Mouse (Mus musculus) CH12.LX (cell line): ENCODE results near the gene Fgf22. TPM values are rescaled to one million over a fixed set of nuclear protein-coding genes. Genes with fewer than 3 reads are reported as not detected.
A peak's percentile ranks its signal among the peaks of the same experiment; 100 is the strongest.

Experiments used
- DNase-seq: peaks from one replicate; pipeline ENCODE4 v3.0.0-alpha.2; 2013; ENCODE audit errors: extremely low read depth
- H3K27ac ChIP-seq: 2 replicates; pipeline ENCODE4 v1.5.1; 2012; ENCODE audit warnings: low read depth, mild to moderate bottlenecking, control low read depth, moderate library complexity; ENCODE audit not compliant: insufficient read depth
- H3K27me3 ChIP-seq: replicated peaks from 2 replicates; pipeline ENCODE3; 2012; ENCODE audit warnings: inconsistent platforms
- H3K36me3 ChIP-seq, 2 experiments: replicated peaks in 1 of 2; 2 replicates each; pipeline versions ENCODE3 to v1.6.1; 2012; ENCODE audit warnings: inconsistent platforms in 1 of 2, low read length in 1 of 2, mild to moderate bottlenecking in 1 of 2, mixed read lengths in 1 of 2, moderate library complexity in 1 of 2; ENCODE audit not compliant: control insufficient read depth in 1 of 2, insufficient read depth in 1 of 2
- H3K4me1 ChIP-seq, 2 experiments: 2 replicates each; pipeline ENCODE4 v1.6.1; 2012; ENCODE audit warnings: inconsistent platforms in 1 of 2, moderate library complexity in 1 of 2; ENCODE audit not compliant: insufficient read depth in 2 of 2, control insufficient read depth in 1 of 2
- H3K4me2 ChIP-seq: 2 replicates; pipeline ENCODE4 v1.6.1; 2012; ENCODE audit warnings: low read depth, mild to moderate bottlenecking, control low read depth; ENCODE audit not compliant: poor library complexity, insufficient read depth, severe bottlenecking
- H3K4me3 ChIP-seq, 3 experiments: fragments of 150-350 bp in 1 of 3; sonication (generic) in 1 of 3; replicated peaks in 1 of 3; 2 replicates each; pipeline versions ENCODE3 to v1.5.1; 2011 to 2012; ENCODE audit warnings: low read depth in 2 of 3, low read length in 2 of 3, mild to moderate bottlenecking in 2 of 3, moderate library complexity in 2 of 3, control low read depth in 1 of 3, improper control_type of control experiment in 1 of 3, inconsistent platforms in 1 of 3, mixed read lengths in 1 of 3; ENCODE audit not compliant: poor library complexity in 1 of 3
- H3K79me2 ChIP-seq: replicated peaks from 2 replicates; pipeline ENCODE4 v1.6.1; 2012; ENCODE audit warnings: mild to moderate bottlenecking, moderate library complexity; ENCODE audit not compliant: control insufficient read depth, poor library complexity, insufficient read depth, severe bottlenecking; ENCODE audit errors: extremely low read depth
- H3K9ac ChIP-seq: 2 replicates; pipeline ENCODE4 v1.6.1; 2012; ENCODE audit warnings: low read depth, mild to moderate bottlenecking, control low read depth, moderate library complexity; ENCODE audit not compliant: insufficient read depth
- H3K9me3 ChIP-seq: replicated peaks from 2 replicates; pipeline ENCODE3; 2012; ENCODE audit warnings: low read length, inconsistent platforms, mixed read lengths
- CHD1 ChIP-seq: IDR thresholded peaks from 2 replicates; pipeline ENCODE4 v1.6.1; 2012; ENCODE audit warnings: low read depth, low read length, improper control_type of control experiment, inconsistent platforms
- CTCF ChIP-seq, 2 experiments: IDR thresholded peaks in 1 of 2; conservative IDR thresholded peaks in 1 of 2; 2 replicates each; pipeline ENCODE4 v1.5.1; 2011 to 2012; ENCODE audit warnings: low read depth in 2 of 2, low read length in 2 of 2, improper control_type of control experiment in 1 of 2, inconsistent platforms in 1 of 2, mild to moderate bottlenecking in 1 of 2, moderate library complexity in 1 of 2
- E2F4 ChIP-seq: IDR thresholded peaks from 2 replicates; pipeline ENCODE4 v1.6.1; 2011; ENCODE audit warnings: low read depth, low read length, improper control_type of control experiment; ENCODE audit not compliant: insufficient replicate concordance
- EP300 ChIP-seq: IDR thresholded peaks from 2 replicates; pipeline ENCODE4 v1.6.1; 2011; ENCODE audit warnings: low read length, improper control_type of control experiment
- GABPA ChIP-seq: IDR thresholded peaks from 2 replicates; pipeline ENCODE4 v1.6.1; 2012; ENCODE audit warnings: low read depth, low read length, improper control_type of control experiment, inconsistent platforms; ENCODE audit not compliant: insufficient replicate concordance
- IRF4 ChIP-seq: IDR thresholded peaks from 2 replicates; pipeline ENCODE4 v1.6.1; 2014; ENCODE audit warnings: low read depth, mild to moderate bottlenecking, inconsistent platforms, low read length, improper control_type of control experiment
- JUN ChIP-seq: IDR thresholded peaks from 2 replicates; pipeline ENCODE4 v1.6.1; 2011; ENCODE audit warnings: low read depth, mild to moderate bottlenecking, low read length, improper control_type of control experiment, moderate library complexity; ENCODE audit not compliant: insufficient read depth
- KAT2A ChIP-seq: IDR thresholded peaks from 2 replicates; pipeline ENCODE4 v1.6.1; 2012; ENCODE audit warnings: low read length, improper control_type of control experiment, inconsistent platforms; ENCODE audit not compliant: insufficient replicate concordance
- MYC ChIP-seq: IDR thresholded peaks from 2 replicates; pipeline ENCODE4 v1.6.1; 2011; ENCODE audit warnings: low read depth, mild to moderate bottlenecking, improper control_type of control experiment, low read length
- NRF1 ChIP-seq: IDR thresholded peaks from 2 replicates; pipeline ENCODE4 v1.6.1; 2014; ENCODE audit warnings: low read depth, mild to moderate bottlenecking, inconsistent platforms, low read length, improper control_type of control experiment, moderate library complexity
- PAX5 ChIP-seq: IDR thresholded peaks from 2 replicates; pipeline ENCODE4 v1.6.1; 2012; ENCODE audit warnings: low read length, inconsistent platforms, mixed read lengths
- POLR2AphosphoS2 ChIP-seq: IDR thresholded peaks from 2 replicates; pipeline ENCODE4 v1.6.1; 2011; ENCODE audit warnings: low read depth, low read length, improper control_type of control experiment
- RAD21 ChIP-seq: IDR thresholded peaks from 2 replicates; pipeline ENCODE4 v1.6.1; 2011; ENCODE audit warnings: low read depth, mild to moderate bottlenecking, low read length, improper control_type of control experiment, moderate library complexity
- SIN3A ChIP-seq: IDR thresholded peaks from 2 replicates; pipeline ENCODE4 v1.6.1; 2012; ENCODE audit warnings: low read length, improper control_type of control experiment, inconsistent platforms
- SMC3 ChIP-seq: IDR thresholded peaks from 2 replicates; pipeline ENCODE4 v1.6.1; 2011; ENCODE audit warnings: low read depth, low read length, improper control_type of control experiment
- TBP ChIP-seq: conservative IDR thresholded peaks from 2 replicates; pipeline ENCODE4 v1.6.1; 2011; ENCODE audit warnings: low read depth, low read length, improper control_type of control experiment
- UBTF ChIP-seq: IDR thresholded peaks from 2 replicates; pipeline ENCODE4 v1.6.1; 2012; ENCODE audit warnings: low read depth, mild to moderate bottlenecking, inconsistent platforms, low read length, improper control_type of control experiment, moderate library complexity
- USF1 ChIP-seq: IDR thresholded peaks from 2 replicates; pipeline ENCODE4 v1.6.1; 2014; ENCODE audit warnings: low read depth, mild to moderate bottlenecking, inconsistent platforms, low read length, improper control_type of control experiment
- ZC3H11A ChIP-seq: IDR thresholded peaks from 2 replicates; pipeline ENCODE4 v1.6.1; 2012; ENCODE audit warnings: low read depth, mild to moderate bottlenecking, inconsistent platforms, low read length, improper control_type of control experiment
- ZNF384 ChIP-seq: IDR thresholded peaks from 2 replicates; pipeline ENCODE4 v1.6.1; 2012; ENCODE audit warnings: low read depth, low read length, improper control_type of control experiment, inconsistent platforms
- dilution Hi-C: fragments of 300-500 bp; cut with MboI; formaldehyde crosslinking; loops from 2 replicates; pipeline ENCODE4 v1.14.3; 2020; ENCODE audit warnings: low sequenced_read_pairs; ENCODE audit not compliant: extremely low pct_unique_long_range_greater_than_20kb, extremely low pct_ligation_motif_present
- in situ Hi-C: fragments of 300-500 bp; cut with MboI; formaldehyde crosslinking; loops from 3 replicates; pipeline ENCODE4 v1.14.3; 2019; ENCODE audit warnings: low sequenced_read_pairs, low pct_ligation_motif_present, low pct_unique_long_range_greater_than_20kb, mixed read lengths
- polyA plus RNA-seq: library from polyadenylated mRNA; unstranded; fragments of >175 nt; gene quantifications from 2 replicates; pipeline ENCODE4 v1.2.1, GENCODE M21; 2012; ENCODE audit warnings: low read depth; ENCODE audit not compliant: insufficient read length
- total RNA-seq, 2 experiments: library from RNA; depleted of rRNA; stranded (reverse); fragments of 300-350 nt in 1 of 2; fragments of >200 nt in 1 of 2; gene quantifications; 2 replicates each; pipeline ENCODE4 v1.2.3; 2012 to 2014

The Fgf22 gene
- total and polyA plus RNA-seq, 3 experiments: not detected

- H3K9ac ChIP-seq: peak overlapping the region; percentile 22
These were observed 12.7 kb downstream of the Fgf22 start for GRCm38 (mm10) chr10:79767372-79768244.

GRCm38 (mm10) chr10:79768400-79768799 is 13.5 kb downstream of the Fgf22 start:
- Histone ChIP-seq H3K79me2 (peaks cover 30% of the 10 kb centered on the region), H3K27ac (no peak overlapping the region), H3K4me3 (no peak overlapping the region), H3K27me3 (peaks cover 2% of the 10 kb centered on the region), H3K9me3 (peaks cover 8% of the 10 kb centered on the region), H3K9ac (no peak overlapping the region), H3K36me3 (peaks cover 0 to 18% of the 10 kb centered on the region in 2 experiments)
- dilution Hi-C loops (no loop called here), in situ Hi-C loops (no loop called here)
- peak; percentile 88 for TF ChIP-seq SMC3
- no peak for TF ChIP-seq ZC3H11A
- TF ChIP-seq USF1: no peak
- 0 out of 2 replicates have a peak, but pooled peaks have one; percentile 30 for TF ChIP-seq IRF4
- TF ChIP-seq CTCF (conservative IDR thresholded peaks at IDR 0.05 in 1 of 2, IDR thresholded peaks at IDR 0.05 in 1 of 2; ENCODE audit: low read depth in 2 of 2, low read length in 2 of 2): peak; percentile 83 to 91
- peak; percentile 84 for TF ChIP-seq RAD21
- TF ChIP-seq, all 38 proteins: peak for 4
- Histone ChIP-seq H3K4me2 (no peak overlapping the region), H3K4me1 (peaks cover 22 to 43% of the 10 kb centered on the region in 2 experiments)
- peak; percentile 61 for DNase-seq

More at GRCm38 (mm10) chr10:79767372-79768244, 12.7 kb downstream of the Fgf22 start:
- Histone ChIP-seq H3K9me3 (peaks cover 8% of the 10 kb centered on the region), H3K4me3 (peak overlapping the region; percentile 57 to 98 (median 92)), H3K27ac (no peak overlapping the region), H3K36me3 (peaks cover 8 to 26% of the 10 kb centered on the region in 2 experiments), H3K4me2 (peak overlapping the region; percentile 73), H3K79me2 (peaks cover 38% of the 10 kb centered on the region), H3K27me3 (no peaks in the 10 kb centered on the region), H3K4me1 (peaks cover 27 to 47% of the 10 kb centered on the region in 2 experiments)
- in situ Hi-C loops (no loop called here), dilution Hi-C loops (no loop called here)
- TF ChIP-seq ZNF384: peak; percentile 72
- no peak for TF ChIP-seq POLR2AphosphoS2
- TF ChIP-seq NRF1: peak; percentile 67
- peak; percentile 67 for DNase-seq

GRCm38 (mm10) chr10:79769329-79769728 is 14.5 kb downstream of the Fgf22 start:
- peaks cover 8% of the 10 kb centered on the region for H3K9me3 ChIP-seq
- no peak overlapping the region for H3K4me2 ChIP-seq
- H3K27me3 ChIP-seq: peaks cover 7% of the 10 kb centered on the region
- TF ChIP-seq PAX5: no peak
- TF ChIP-seq KAT2A: no peak
- no peak for TF ChIP-seq TBP
- TF ChIP-seq GABPA: no peak
- TF ChIP-seq JUN: no peak
- TF ChIP-seq MYC: no peak
- TF ChIP-seq E2F4: no peak
- TF ChIP-seq SIN3A: no peak
- TF ChIP-seq EP300: no peak
- no peak for TF ChIP-seq CHD1
- no peak for TF ChIP-seq UBTF
- H3K4me3 ChIP-seq: no peak overlapping the region
- in situ Hi-C loops (no loop called here), dilution Hi-C loops (no loop called here)
- no peak overlapping the region for H3K27ac ChIP-seq
- peaks cover 18 to 34% of the 10 kb centered on the region in 2 experiments for H3K4me1 ChIP-seq
- H3K9ac ChIP-seq: no peak overlapping the region
- DNase-seq: no peak
- peaks cover 21% of the 10 kb centered on the region for H3K79me2 ChIP-seq
- peaks cover 0 to 9% of the 10 kb centered on the region in 2 experiments for H3K36me3 ChIP-seq
